Mouse (Mus musculus) thymus, adult 2 months (tissue): ENCODE data around the gene Rims1.

Experiments used
- CTCF ChIP-seq: fragments of 200-500 bp; IDR thresholded peaks from 2 replicates; pipeline ENCODE4 v1.5.1; 2012; ENCODE audit warnings: mild to moderate bottlenecking, control low read depth, low read length, moderate library complexity, borderline replicate concordance; ENCODE audit not compliant: control insufficient read depth, poor library complexity, insufficient read depth; ENCODE audit errors: extremely low read depth
- POLR2A ChIP-seq: fragments of 200-500 bp; IDR thresholded peaks from 2 replicates; pipeline ENCODE4 v1.6.1; 2012; ENCODE audit warnings: mild to moderate bottlenecking, low read length, control low read depth, moderate library complexity; ENCODE audit not compliant: control insufficient read depth, poor library complexity, insufficient read depth; ENCODE audit errors: extremely low read depth

- TF ChIP-seq CTCF (no peak), POLR2A (no peak)
Observed at GRCm38 (mm10) chr1:22315537-22315936, 490.3 kb downstream of the Rims1 start.
